Mouse (Mus musculus): ENCODE data around the gene Rbfox2.

DNA sequence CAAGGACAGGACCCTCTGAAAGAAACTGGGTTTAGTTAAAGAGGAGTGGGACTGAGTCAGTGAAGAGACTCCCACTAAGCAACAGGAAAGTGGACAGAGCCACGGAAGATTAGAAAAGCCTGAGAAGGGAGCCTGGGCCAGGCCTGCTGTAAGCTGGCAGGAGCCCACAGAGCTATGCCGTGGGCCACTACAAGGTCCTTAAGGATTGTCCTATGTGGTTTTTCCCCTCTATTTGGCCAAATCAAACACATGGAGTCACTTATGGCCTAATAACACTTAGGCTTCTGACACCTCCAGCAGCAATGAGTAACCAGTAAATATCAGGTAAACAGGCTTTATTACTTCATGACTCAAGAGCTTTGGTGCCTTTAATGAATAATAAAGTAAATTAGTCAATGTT is 31.2 kb downstream of the Rbfox2 start:
- no peak for TF ChIP-seq NANOG (IDR thresholded peaks at IDR 0.05; ENCODE audit: borderline replicate concordance, low read length)
- no peak for TF ChIP-seq POU5F1 (IDR thresholded peaks at IDR 0.05; ENCODE audit: borderline replicate concordance, low read length)

Measured in E14TG2a.4 (cell line).